Mouse (Mus musculus): ENCODE results near the gene Kcna4. TPM values are rescaled to one million over a fixed set of nuclear protein-coding genes. Genes with fewer than 3 reads are reported as not detected.

Kcna4 gene
- polyA plus RNA-seq, 1 experiment from 2014 or later: 6.5 TPM

GRCm38 (mm10) chr2:107324090-107324489 is 33.7 kb downstream of the Kcna4 start:
- Histone ChIP-seq H3K27me3 (no peaks in the 10 kb centered on the region), H3K27ac (no peak overlapping the region), H3K4me3 (replicated peaks) (no peak overlapping the region), H3K9ac (replicated peaks) (no peak overlapping the region), H3K4me2 (replicated peaks) (no peak overlapping the region), H3K36me3 (no peaks in the 10 kb centered on the region), H3K4me1 (replicated peaks) (no peaks in the 10 kb centered on the region), H3K9me3 (no peaks in the 10 kb centered on the region)
- 83% methylated on average over 3 of the region's 3 CpGs for WGBS
- no peak for ATAC-seq

- no peak overlapping the region for H3K9ac ChIP-seq (replicated peaks)
- H3K4me1 ChIP-seq (replicated peaks): no peaks in the 10 kb centered on the region
- H3K4me3 ChIP-seq (replicated peaks): no peak overlapping the region
- no peak for ATAC-seq
- H3K9me3 ChIP-seq: no peaks in the 10 kb centered on the region
- no peak overlapping the region for H3K4me2 ChIP-seq (replicated peaks)
- H3K27ac ChIP-seq: no peak overlapping the region
- 93% methylated on average over 3 of the region's 3 CpGs for WGBS
- H3K27me3 ChIP-seq: no peaks in the 10 kb centered on the region
- no peaks in the 10 kb centered on the region for H3K36me3 ChIP-seq
Observed at GRCm38 (mm10) chr2:107327276-107327675, 36.8 kb downstream of the Kcna4 start.

GRCm38 (mm10) chr2:107341291-107341690 is 50.9 kb downstream of the Kcna4 start:
- Histone ChIP-seq H3K9ac (replicated peaks) (no peak overlapping the region), H3K27me3 (no peaks in the 10 kb centered on the region), H3K4me2 (replicated peaks) (no peak overlapping the region), H3K4me3 (replicated peaks) (no peak overlapping the region), H3K9me3 (no peaks in the 10 kb centered on the region), H3K27ac (no peak overlapping the region), H3K4me1 (replicated peaks) (no peaks in the 10 kb centered on the region), H3K36me3 (no peaks in the 10 kb centered on the region)
- 87% methylated on average over 3 of the region's 3 CpGs for WGBS
- ATAC-seq: no peak

- H3K27me3 ChIP-seq: no peaks in the 10 kb centered on the region
- H3K9me3 ChIP-seq: no peaks in the 10 kb centered on the region
- H3K27ac ChIP-seq: no peak overlapping the region
- 79% methylated on average over 4 of the region's 4 CpGs for WGBS
- H3K9ac ChIP-seq (replicated peaks): no peak overlapping the region
- H3K4me2 ChIP-seq (replicated peaks): no peak overlapping the region
- H3K4me1 ChIP-seq (replicated peaks): no peaks in the 10 kb centered on the region
- peak; percentile 67 for ATAC-seq
- H3K4me3 ChIP-seq (replicated peaks): no peak overlapping the region
- H3K36me3 ChIP-seq: no peaks in the 10 kb centered on the region
Observed at GRCm38 (mm10) chr2:107344807-107345206, 54.4 kb downstream of the Kcna4 start.

- Histone ChIP-seq H3K4me1 (replicated peaks) (no peaks in the 10 kb centered on the region), H3K27me3 (no peaks in the 10 kb centered on the region), H3K4me2 (replicated peaks) (no peak overlapping the region), H3K27ac (peak overlapping the region; percentile 2; the same call in 1 of the 2 replicates), H3K9me3 (no peaks in the 10 kb centered on the region), H3K4me3 (replicated peaks) (no peak overlapping the region), H3K9ac (replicated peaks) (no peak overlapping the region), H3K36me3 (no peaks in the 10 kb centered on the region)
- ATAC-seq: no peak
- 67% methylated on average over 4 of the region's 4 CpGs for WGBS
Observed at GRCm38 (mm10) chr2:107345299-107345698, 54.9 kb downstream of the Kcna4 start.

Other genes starting within 250 kb of the Kcna4 start
- gene Fshb, start 231.0 kb upstream of the Kcna4 start, polyA plus RNA-seq (2015; fragmentation: Nextera tagmentation; extraction: Ambion mirVana): not detected in 2 replicates

Data from midbrain, embryonic 13.5 days (tissue).